Mouse (Mus musculus) stomach, embryonic 16.5 days (tissue): ENCODE data around the gene Edar. TPM values are rescaled to one million over a fixed set of nuclear protein-coding genes. Genes with fewer than 3 reads are reported as not detected.
A peak's percentile ranks its signal among the peaks of the same experiment; 100 is the strongest.

Source experiments
- ATAC-seq: fragments of 200-750 bp; cut with Nextera tagmentation; 2 replicates; pipeline ENCODE4 v1.8.0; 2017; ENCODE audit warnings: moderate number of reproducible peaks, moderate TSS enrichment; ENCODE audit not compliant: insufficient read depth, low FRiP score
- H3K27ac ChIP-seq: fragments of 300-500 bp; sonication (generic); 2 replicates; pipeline ENCODE4 v1.5.1; 2014; ENCODE audit warnings: low read length
- H3K27me3 ChIP-seq: fragments of 300-500 bp; sonication (generic); 2 replicates; pipeline ENCODE4 v1.6.1; 2014; ENCODE audit warnings: low read length, control low read depth, mixed read lengths; ENCODE audit not compliant: control insufficient read depth, insufficient read depth
- H3K36me3 ChIP-seq: fragments of 300-500 bp; sonication (generic); 2 replicates; pipeline ENCODE4 v1.6.1; 2014; ENCODE audit warnings: low read length; ENCODE audit not compliant: control insufficient read depth, insufficient read depth
- H3K4me1 ChIP-seq: fragments of 300-500 bp; sonication (generic); 2 replicates; pipeline ENCODE4 v1.6.1; 2014; ENCODE audit warnings: low read length, control low read depth, mixed read lengths; ENCODE audit not compliant: control insufficient read depth, insufficient read depth
- H3K4me2 ChIP-seq: fragments of 300-500 bp; sonication (generic); 2 replicates; pipeline ENCODE4 v1.6.1; 2014; ENCODE audit warnings: low read depth, low read length, mixed read lengths
- H3K4me3 ChIP-seq: fragments of 300-500 bp; sonication (generic); replicated peaks from 2 replicates; pipeline ENCODE4 v1.5.1; 2014; ENCODE audit warnings: mild to moderate bottlenecking, low read length
- H3K9ac ChIP-seq: fragments of 300-500 bp; sonication (generic); 2 replicates; pipeline ENCODE4 v1.6.1; 2014; ENCODE audit warnings: low read length
- H3K9me3 ChIP-seq: fragments of 300-500 bp; sonication (generic); replicated peaks from 2 replicates; pipeline ENCODE4 v1.6.1; 2016; ENCODE audit warnings: low read length, control low read depth; ENCODE audit not compliant: control insufficient read depth
- WGBS: fragments of 180-500 bp; shearing (Covaris S2); extraction: QIAGEN DNeasy Blood & Tissue Kit; methylation state at CpG from one replicate; pipeline ENCODE4 v1.1.7; 2014; 5-methylcytosine and 5-hydroxymethylcytosine counted together
- polyA plus RNA-seq: library from polyadenylated mRNA; unstranded; fragments of >200 nt; fragmentation: Nextera tagmentation; extraction: Ambion mirVana; gene quantifications from 2 replicates; pipeline ENCODE4 v1.2.1, GENCODE M21; 2015

Gene Edar
- polyA plus RNA-seq, 1 experiment from 2014 or later = 3.0 TPM

DNA sequence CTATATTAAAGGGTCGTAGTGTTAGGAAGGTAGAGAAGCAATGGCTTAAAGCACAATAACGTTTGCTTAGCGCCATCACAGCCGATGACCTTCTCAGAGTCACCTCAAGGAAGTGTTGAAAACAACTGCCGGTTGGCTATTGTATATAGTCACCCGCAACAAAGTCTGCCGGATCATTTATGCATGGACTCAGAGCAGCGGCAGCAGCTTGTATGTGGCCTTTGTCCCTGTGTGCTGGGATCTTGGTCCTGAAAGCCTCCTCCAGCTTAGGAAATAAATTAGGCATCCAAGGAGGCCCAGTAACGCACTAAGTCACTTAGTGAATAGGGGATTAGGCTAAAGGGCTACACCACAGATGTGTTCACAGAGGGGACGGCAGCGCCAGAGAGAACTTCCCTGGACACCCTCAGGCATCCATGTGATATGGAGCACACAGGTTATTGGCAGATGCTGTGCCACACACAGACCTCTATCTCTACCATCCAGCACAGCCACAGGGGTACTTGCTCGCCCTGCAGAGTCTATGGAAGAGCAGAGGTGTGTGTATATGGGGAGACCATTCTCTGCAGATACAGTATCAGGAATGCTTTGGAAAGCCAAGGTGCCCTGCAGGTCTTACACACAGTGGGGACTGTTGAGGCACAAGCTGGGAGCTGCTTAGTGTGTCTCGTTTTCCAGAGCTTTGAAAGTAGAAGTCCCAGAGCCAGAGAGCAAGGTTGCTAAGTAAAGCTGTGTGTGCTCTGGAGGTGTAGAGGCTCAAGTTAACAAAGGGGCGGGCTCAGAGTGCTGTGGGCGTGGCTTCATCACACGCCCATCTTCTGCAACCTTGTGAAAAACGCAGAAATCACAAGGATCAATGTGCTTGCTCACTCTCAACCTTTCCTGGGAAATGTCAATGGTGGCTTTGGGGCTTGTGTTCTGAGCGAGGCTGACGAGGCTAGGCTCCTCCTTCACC is 34.7 kb downstream of the Edar start:
- no peaks in the 10 kb centered on the region for H3K27me3 ChIP-seq

DNA sequence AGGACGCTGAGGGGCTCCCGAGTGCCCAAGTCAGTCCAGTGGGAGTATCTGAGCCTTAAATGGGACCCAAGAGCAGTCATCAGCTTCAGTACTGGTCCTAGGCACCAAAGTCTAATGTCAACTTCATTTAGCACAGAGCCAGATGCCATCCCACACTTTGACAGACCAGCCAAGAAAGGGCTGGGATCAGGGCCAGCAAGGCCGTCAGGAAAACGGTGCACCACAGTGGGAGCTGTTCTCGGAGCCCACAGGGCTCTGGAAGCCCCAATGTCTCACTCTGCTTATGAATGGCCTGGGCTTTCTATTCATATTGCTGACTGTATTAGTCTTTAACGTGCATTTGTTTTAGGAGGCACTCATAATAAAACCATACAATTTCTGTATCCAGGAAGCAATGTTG is 36.2 kb downstream of the Edar start:
- H3K4me1 ChIP-seq = peaks cover 16% of the 10 kb centered on the region; the same call in 1 of the 2 replicates
- H3K4me3 ChIP-seq = no peak overlapping the region
- no peaks in the 10 kb centered on the region for H3K27me3 ChIP-seq
- H3K9ac ChIP-seq = no peak overlapping the region
- no peak overlapping the region for H3K4me2 ChIP-seq
- no peaks in the 10 kb centered on the region for H3K36me3 ChIP-seq
- no peak overlapping the region for H3K27ac ChIP-seq
- H3K9me3 ChIP-seq = no peaks in the 10 kb centered on the region
- no peak for ATAC-seq
- 65% methylated on average over 6 of the region's 6 CpGs for WGBS

More for the DNA sequence above, 34.7 kb downstream of the Edar start:
- Histone ChIP-seq H3K4me2 (peak overlapping the region; percentile 23; the same call in 1 of the 2 replicates), H3K4me3 (no peak overlapping the region), H3K4me1 (peaks cover 19% of the 10 kb centered on the region; the same call in 1 of the 2 replicates), H3K27ac (peak overlapping the region; percentile 83), H3K9me3 (no peaks in the 10 kb centered on the region), H3K9ac (no peak overlapping the region), H3K36me3 (no peaks in the 10 kb centered on the region)
- peak; percentile 38; the same call in 1 of the 2 replicates for ATAC-seq
- WGBS = 55% methylated on average over 19 of the region's 19 CpGs

DNA sequence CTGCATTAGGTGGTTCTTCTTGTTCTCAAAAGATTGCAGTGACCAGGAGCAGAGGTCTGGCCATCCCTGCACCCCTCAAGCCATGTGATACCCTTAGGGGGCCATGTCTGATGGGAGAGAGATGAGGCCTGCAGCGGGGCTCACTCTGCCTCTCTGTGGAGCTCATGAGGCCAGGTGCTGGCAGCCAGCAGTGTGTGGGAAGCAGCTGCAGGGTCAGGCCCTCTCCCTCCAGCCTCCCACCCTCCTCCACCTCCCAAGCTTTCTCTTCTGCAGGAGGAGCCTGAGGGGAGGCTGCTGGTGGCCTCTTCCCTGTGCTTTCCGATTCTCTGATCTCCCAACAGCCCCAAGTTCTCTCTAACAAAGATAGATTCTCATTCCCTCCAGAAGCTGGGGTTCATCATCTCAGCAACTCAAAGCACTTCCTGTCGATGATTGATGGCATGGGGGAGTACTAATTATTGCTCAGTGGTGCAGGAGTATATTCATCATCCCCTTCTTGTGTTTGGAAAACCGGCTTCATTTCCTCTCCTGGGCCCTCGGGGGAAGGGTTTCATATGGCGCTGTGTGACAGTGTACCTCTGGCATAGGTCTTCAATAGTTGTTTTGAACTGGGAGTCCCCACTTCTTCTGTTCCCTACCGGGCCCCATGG is 38.9 kb downstream of the Edar start:
- Histone ChIP-seq H3K36me3 (no peaks in the 10 kb centered on the region), H3K27ac (no peak overlapping the region), H3K4me3 (no peak overlapping the region), H3K27me3 (no peaks in the 10 kb centered on the region), H3K9ac (no peak overlapping the region), H3K4me1 (peaks cover 10% of the 10 kb centered on the region; the same call in 1 of the 2 replicates), H3K9me3 (no peaks in the 10 kb centered on the region), H3K4me2 (no peak overlapping the region)
- no peak for ATAC-seq
- 35% methylated on average over 7 of the region's 7 CpGs for WGBS

DNA sequence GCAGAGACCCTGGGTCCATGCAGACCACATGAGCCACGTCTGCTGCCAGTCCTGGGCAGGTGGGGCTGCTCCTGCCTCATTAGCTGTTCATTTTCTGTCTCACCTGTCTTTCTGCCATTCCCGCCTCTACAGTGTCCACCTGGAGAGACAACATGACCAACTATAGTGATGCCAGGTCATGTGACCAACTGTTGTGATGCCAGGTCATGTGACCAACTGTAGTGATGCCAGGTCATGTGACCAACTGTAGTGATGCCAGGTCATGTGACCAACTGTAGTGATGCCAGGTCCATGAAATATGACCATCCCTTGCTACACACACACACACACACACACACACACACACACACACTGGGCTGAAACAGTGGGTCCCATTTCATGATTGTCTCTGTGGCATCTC is 41.9 kb downstream of the Edar start:
- ATAC-seq = no peak
- no peaks in the 10 kb centered on the region for H3K36me3 ChIP-seq
- WGBS = 84% methylated on average over 2 of the region's 2 CpGs

DNA sequence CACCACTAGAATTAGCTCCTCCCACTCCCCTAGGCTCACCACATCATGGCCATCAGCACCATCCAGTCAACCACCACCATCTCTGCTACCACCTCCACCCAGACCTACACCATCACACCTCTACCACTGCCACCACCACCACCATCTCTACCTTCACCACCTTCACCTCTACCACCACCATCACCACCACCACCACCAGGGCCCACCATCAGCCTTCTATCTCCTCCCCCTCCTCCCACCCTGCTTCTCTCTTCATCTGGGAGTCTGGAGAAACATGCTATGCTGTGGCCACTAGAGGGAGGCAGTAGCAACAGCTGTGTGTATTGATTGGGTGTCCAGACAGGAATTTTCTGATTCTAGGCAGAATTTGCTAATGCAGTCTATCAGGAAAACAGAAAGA is 47.9 kb downstream of the Edar start:
- no peaks in the 10 kb centered on the region for H3K27me3 ChIP-seq
- H3K4me3 ChIP-seq = no peak overlapping the region
- peak; percentile 46; the same call in 1 of the 2 replicates for ATAC-seq
- H3K27ac ChIP-seq = no peak overlapping the region
- H3K4me1 ChIP-seq = 0 out of 2 replicates have a peak, but pooled peaks cover 3% of the 10 kb centered on the region
- H3K4me2 ChIP-seq = no peak overlapping the region
- no peaks in the 10 kb centered on the region for H3K36me3 ChIP-seq
- H3K9ac ChIP-seq = no peak overlapping the region
- H3K9me3 ChIP-seq = no peaks in the 10 kb centered on the region

More for the DNA sequence above, 41.9 kb downstream of the Edar start:
- H3K27me3 ChIP-seq = no peaks in the 10 kb centered on the region
- H3K4me1 ChIP-seq = peaks cover 10% of the 10 kb centered on the region; the same call in 1 of the 2 replicates
- no peak overlapping the region for H3K9ac ChIP-seq
- no peak overlapping the region for H3K27ac ChIP-seq
- H3K9me3 ChIP-seq = no peaks in the 10 kb centered on the region
- H3K4me3 ChIP-seq = no peak overlapping the region
- H3K4me2 ChIP-seq = no peak overlapping the region

GRCm38 (mm10) chr10:58624848-58625711 is 50.4 kb downstream of the Edar start:
- 53% methylated on average over 12 of the region's 12 CpGs for WGBS
- no peaks in the 10 kb centered on the region for H3K4me1 ChIP-seq
- no peak overlapping the region for H3K27ac ChIP-seq
- ATAC-seq = no peak
- no peaks in the 10 kb centered on the region for H3K27me3 ChIP-seq
- no peak overlapping the region for H3K9ac ChIP-seq
- no peaks in the 10 kb centered on the region for H3K9me3 ChIP-seq
- H3K36me3 ChIP-seq = no peaks in the 10 kb centered on the region
- no peak overlapping the region for H3K4me3 ChIP-seq
- H3K4me2 ChIP-seq = no peak overlapping the region

GRCm38 (mm10) chr10:58619266-58619665 is 56.2 kb downstream of the Edar start:
- peaks cover 3% of the 10 kb centered on the region; the same call in 1 of the 2 replicates for H3K4me1 ChIP-seq
- ATAC-seq = no peak

DNA sequence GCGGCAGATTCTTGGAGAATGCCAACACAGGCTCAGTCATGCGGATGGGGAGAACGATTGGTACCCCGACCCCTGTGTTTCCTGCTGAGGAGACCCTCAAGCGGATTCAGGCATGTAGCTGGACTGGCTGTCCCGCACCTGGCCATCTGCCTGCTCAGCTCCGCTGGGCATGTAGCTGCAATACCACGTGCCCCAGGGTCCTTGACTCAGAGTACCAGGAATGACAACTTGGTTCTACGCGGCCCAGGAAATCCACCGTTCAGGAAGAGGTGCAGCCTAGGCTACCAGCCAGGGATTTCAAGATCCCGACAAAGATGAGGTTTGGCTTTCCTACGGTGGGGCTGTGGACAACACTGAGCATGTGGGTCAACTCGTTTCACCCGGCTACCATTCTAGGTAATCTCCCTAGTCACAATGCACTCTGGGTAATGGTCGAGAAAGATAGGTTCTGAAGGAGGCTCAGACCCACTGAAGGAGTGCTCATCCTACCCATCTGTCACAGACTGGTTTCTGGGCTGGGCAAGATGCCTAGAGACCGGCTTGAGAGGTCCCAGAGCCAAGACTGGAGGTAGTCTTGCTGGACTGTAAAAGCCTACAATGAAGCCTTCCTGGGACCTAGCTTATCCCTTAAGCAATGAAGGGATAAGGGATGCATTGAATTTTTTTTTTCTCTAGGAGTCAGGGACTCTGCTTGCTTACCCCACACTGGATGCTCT is 56.8 kb downstream of the Edar start:
- Histone ChIP-seq H3K9ac (no peak overlapping the region), H3K4me2 (no peak overlapping the region), H3K9me3 (no peaks in the 10 kb centered on the region), H3K27me3 (no peaks in the 10 kb centered on the region), H3K27ac (no peak overlapping the region), H3K4me3 (no peak overlapping the region), H3K36me3 (no peaks in the 10 kb centered on the region), H3K4me1 (peaks cover 3% of the 10 kb centered on the region; the same call in 1 of the 2 replicates)
- 88% methylated on average over 17 of the region's 17 CpGs for WGBS
- no peak for ATAC-seq

More at GRCm38 (mm10) chr10:58619266-58619665, 56.2 kb downstream of the Edar start:
- Histone ChIP-seq H3K4me3 (no peak overlapping the region), H3K36me3 (no peaks in the 10 kb centered on the region), H3K4me2 (no peak overlapping the region), H3K27me3 (no peaks in the 10 kb centered on the region), H3K27ac (no peak overlapping the region), H3K9me3 (no peaks in the 10 kb centered on the region), H3K9ac (no peak overlapping the region)
- 93% methylated on average over 4 of the region's 4 CpGs for WGBS
